Mouse (Mus musculus) neural tube, embryonic 10.5 days (tissue): Measurements from ENCODE around the gene Ccr1l1.
"Not testable (repeated sequence)": the region's sequence is repeated elsewhere in the genome, so short reads cannot be mapped to it uniquely, and the experiment has no call there.

Experiments used
- DNase-seq: peaks from one replicate; pipeline ENCODE4 v3.0.0-alpha.2; 2017; ENCODE audit warnings: low spot score; ENCODE audit errors: extremely low spot score

Gene Ccr1l1

DNA sequence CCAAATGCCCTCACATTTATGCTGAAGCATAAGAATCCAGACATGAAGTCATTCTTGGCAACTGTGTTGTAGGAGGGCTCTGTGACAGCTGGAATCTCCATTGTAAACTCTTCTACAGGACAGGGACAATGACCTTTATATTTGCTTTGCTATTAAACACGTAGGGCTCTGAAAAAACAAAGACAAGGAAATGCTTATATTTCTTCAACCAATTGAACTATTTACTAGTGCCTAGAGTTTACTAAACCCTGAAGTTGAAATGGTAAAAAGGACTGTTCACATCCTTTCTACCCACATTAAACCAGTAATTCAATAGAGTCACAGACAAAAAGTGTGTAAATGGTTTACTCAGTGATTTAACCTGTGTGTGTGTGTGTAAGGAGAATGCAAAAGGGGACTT, at the start of gene Ccr1l1:
Gene Ccr1l1 (minus strand): TSS at position 101 of the 400 bp plus-strand sequence.
- no peak for DNase-seq

DNA sequence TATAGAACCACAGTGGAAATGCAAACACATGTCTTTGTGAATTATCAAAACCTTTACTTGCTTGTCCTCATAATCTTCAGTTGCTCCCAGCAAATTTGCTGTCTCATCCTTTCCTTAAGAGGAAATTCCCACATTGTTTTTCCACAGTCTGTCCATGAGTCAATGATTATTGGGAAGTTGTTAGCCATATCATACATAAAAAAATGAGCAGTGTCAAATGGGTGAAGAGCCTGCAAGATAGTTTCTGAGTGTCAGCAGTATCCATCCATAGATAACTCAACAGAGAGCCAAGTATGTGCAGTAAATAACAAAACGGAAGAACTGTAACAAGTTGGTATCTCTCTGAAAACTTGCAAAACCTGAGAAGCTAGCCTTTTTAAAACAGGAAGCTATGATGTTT, 43.5 kb upstream of the Ccr1l1 start, which contains the start of gene Ccr3:
Gene Ccr3 (plus strand): TSS at position 301 of the 400 bp plus-strand sequence.
- DNase-seq: no peak

DNA sequence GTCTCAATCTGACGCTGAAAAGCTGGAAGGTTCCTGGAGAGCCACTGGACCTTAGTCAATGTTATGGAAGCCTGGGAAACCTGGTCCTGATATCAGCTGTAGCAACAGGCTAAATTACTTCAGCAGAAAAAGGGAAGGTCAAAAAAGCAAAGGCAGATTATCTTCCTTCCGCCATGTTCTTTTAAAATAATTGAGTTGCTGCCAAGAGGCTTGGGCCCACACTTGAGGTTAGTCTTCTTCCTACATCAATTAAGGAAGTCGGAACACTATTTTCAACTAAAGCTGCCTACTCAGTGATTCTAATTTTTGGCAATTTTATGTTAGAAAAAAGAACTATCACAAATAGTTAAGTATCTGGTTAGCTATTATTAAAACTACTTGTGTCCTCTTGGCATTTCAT, 41.7 kb upstream of the Ccr1l1 start:
- no peak for DNase-seq

DNA sequence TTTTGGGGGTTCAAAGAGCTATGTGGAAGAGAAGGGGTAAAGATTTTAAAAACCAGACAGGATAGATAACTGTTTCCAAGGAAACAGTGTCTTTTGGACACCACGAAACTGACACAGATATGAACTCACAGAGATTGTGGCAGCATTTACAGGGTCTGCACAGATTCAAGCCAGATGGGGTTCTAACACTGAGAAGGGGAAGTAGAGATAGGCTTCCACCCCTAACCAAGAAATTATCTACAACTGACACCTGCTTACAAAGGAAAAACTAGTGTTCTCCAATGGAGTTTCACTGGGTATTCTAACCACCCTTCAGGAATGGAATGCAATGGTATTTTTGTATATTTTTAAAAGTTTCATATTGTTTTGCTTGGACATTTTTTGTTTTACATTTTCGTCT, 37.8 kb upstream of the Ccr1l1 start:
- no peak for DNase-seq

DNA sequence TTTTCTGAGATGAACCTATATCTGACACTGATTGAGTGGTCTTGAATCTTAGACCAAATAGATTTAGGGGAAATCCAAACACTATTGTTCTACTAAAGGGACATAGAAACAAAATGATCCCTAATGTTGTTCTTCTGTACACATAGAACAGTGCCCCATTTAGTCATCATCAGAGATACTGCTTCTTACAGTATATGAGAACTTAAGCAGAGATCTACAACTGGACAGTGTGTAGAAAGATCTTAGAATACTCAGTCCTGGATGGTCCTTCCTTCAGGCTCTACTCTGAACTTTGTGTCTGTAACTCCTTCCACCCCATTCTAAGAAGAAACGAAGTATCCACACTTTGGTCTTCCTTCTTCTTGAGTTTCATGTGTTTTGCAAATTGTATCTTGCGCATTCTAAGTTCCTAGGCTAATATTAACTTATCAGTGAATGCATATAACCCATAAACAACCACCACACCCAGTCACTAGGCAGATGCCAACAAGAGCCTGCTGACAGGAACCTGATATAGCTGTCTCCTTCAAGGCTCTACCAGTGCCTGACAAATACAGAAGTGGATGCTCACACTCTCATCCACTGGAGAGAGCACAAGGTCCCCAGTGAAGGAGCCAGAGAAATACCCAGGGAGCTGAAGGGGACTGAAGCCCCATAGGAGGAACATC, 36.9 kb upstream of the Ccr1l1 start:
- DNase-seq: no peak

DNA sequence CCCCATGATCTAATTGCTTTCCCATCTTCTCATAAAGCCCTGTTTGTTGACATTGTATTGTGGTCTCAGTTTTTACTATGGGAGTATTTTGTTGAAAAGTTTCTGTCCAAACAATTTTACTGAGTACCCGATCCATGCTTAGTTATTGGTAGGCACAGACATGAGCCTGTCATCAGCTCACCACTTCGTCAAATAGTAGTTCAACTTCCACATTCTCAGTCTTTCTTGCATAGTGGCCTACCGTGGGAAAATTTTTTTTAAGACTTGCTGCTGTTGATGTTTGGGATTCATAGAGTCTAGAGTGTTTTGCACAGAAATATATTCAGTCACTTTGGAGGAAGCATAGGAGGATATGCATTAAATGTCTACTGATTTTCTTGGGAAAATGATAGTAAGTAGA, 35.1 kb upstream of the Ccr1l1 start:
- no peak for DNase-seq

DNA sequence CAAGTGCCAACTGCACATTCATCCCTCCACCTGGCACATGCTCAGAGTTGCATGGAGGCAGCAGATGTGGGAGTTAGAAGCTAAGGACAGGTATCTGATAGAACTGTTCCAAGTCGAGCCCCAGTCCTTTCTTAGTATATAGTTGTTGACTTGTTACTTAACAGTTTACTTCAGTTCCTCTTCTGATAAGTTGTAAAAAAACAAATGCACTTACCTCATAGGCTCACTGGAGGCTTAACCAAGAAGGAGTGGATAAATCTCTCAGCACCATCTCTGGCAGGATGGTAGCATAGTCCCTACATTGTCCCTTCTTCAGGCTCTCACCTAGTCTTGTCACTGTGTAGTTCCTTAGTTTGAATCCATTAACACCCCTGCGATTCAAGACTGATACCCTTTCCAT, 34.5 kb upstream of the Ccr1l1 start:
- DNase-seq: no peak

DNA sequence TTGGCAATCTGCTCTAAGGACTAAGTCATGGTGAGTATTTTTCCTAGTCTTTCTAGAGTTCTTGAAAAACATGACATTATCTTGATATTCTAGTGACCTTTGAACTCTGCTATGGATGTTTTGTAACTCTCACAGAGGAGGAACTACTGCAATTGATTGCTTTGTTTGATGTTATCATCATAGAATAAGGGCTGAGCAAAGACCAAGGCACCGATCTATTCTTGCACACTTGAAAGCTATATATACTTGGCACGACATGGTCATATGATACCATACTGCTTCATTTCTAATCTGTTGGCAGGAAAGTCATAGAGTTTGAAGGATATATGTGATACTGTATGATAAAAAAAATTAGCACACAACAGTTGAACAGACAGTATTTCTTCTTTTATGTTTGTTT, 21.6 kb upstream of the Ccr1l1 start:
- DNase-seq: no peak

DNA sequence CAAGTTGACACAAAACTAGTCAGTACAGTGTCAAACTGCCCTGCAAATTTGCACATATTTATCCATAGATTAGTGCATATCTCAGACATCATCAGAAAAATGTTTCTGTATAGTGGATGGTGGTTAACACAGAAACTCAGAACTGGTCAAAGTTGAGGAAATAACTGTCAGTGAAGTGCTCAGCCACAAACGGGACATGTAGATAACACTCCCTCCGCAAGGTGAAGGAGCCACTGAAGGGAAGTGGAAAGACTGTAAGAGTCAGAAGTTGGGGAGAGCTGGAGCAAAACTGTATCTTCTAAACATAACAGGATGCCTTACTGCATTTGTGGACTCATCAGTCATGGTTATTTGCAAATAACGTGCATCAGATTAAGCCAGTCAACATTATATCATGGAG, 19.5 kb upstream of the Ccr1l1 start:
- no peak for DNase-seq

DNA sequence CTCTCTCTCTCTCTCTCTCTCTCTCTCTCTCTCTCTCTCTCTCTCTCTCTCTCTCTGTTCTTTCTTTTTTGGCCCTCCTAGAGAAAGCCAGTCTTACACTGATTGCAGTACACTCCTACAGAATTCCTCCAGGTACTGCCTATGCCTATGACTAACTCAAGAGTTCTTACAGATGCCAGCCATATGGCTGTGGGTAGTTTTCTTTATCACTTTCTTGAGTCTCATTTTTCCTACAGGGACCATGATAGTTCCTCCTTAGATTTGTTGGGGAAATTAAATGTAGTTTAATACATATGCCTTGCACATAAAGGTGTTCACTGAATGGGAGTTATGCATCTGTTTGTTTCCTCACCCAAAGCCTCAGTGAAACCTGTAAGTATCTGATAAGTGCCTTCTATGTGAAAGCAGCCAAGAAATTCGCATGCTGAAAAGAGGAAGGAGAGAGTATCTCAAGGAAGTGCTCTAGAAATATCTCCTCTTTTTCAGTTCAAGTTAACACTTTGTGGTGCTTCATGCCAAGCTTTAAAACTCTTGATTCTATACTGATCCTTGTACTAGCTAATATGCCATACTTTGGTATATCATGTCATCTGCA, 13.2 kb upstream of the Ccr1l1 start:
- no peak for DNase-seq

DNA sequence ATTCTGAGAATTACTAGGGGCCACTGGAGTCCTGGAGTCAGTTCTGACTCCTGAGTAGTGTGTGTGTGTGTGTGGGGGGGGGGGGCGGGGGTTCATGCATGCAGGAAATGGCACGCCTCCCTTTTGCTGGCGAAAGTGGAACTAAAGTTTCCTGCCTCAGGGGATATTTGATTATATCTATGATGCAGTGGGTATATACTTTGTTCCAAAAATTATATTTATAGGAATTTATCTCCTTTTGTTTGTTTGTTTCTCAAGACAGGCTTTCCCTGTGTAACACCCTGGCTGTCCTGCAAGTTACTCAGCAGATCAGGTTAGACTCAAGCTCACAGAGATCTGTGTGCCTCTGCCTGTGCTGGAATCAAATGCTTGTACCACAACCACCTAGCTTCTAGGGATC, 11.5 kb upstream of the Ccr1l1 start:
- DNase-seq: no peak

DNA sequence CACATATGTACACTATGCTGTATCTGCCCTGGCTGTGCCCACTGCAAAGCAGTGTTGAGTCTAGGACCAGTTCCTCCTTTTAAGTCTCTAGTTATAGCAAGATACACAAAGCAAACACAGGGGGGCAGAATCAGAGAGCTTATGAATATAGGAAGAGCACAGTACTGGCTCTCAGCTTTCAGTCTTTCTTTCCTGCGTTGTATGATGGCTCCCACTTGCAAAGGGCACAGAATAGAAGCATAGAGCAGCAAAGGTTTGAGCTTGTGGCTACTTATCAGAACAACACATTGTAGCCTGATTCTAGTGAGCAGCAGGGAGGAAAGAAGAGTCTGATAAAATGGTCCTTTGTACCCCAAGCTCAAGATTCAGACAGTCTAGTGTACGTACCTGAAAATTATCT, 8.0 kb upstream of the Ccr1l1 start:
- DNase-seq: no peak

DNA sequence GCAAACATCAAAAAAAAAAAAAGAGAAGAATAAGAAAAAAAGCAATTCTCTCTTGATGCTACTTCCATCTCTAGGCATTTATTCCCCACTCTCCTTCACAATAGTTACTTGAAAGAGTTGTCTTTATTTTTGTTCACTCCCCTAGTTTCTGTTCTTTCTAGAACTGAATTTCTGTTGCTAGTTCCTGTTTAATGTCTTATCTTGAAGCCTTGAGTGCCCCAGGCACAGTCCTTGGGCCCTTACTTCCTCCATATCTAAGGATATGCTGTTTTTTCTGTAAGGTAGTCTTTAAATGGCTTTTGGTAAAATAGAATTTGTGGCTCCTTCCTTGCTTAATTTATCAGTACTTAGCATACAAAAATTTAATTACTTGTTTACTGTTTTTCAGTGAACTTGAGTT, 6.7 kb upstream of the Ccr1l1 start:
- no peak for DNase-seq

DNA sequence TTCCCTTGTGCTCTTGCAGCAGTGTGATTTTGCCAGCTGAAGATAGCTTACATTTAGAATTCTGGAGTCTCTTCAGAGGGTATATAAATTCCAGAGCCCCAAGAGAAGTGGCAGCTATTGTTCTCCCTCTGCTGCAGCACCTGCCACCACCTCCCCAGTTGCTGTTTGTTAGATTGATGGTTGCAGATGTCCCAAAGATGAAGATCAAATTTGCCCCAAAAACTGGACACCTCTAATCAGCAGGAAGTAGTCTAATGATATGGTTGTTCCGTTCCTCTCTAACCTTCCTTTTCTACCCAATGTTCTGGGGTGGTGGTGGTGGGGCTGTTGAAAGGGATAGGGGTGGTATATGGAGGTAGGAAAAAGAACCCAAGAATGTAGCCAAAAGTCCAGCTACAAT, 4.5 kb upstream of the Ccr1l1 start:
- DNase-seq: no peak

DNA sequence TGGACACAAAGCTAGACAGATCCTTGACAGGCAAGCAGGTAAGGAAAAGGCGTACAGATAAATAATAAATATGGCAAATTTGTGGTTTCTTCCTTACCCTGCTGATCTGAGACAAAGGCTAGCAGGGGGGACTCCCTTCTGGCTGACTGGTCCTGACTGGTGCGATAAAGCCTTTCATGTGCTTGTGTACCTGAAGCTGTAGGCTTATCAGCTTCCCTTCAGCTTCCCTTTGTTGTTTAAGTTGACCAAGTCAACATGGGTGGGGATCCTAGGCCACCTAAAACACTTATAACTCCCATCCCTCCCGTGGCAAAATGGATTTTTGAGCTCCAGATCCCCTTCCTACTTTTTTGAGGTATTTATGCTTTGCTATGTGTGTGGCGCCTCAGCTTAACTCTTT, 3.7 kb upstream of the Ccr1l1 start:
- DNase-seq: no peak

DNA sequence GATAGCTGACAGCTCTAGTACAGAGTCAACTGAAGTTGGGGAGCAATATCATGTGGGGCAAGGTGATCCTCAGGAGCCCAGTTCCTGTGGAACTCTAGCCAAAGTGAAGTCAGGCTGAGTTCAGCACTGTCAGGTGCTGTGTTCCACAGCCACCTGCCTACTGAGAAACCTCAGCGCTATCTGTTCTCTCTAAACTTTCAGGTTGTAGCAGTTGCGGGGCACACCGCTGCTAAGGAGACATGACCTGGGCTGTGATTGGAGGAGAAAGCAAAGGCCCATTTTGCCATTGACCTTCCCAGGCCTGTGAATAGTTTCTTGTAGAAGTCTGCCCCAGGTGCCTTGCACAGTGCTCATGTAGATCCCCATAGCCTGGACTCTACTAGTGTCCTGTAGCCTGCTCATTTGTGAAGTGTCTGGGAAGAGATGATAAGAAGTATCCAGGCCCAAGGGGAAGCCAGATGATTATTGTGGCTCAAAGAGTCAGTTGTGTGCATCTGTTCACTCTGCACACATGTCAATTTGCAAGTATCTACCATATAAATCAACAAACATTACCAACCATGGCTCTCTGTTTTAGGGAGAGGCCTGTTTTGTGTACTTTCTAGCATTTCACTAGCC, 2.8 kb upstream of the Ccr1l1 start:
- not testable (repeated sequence) for DNase-seq

DNA sequence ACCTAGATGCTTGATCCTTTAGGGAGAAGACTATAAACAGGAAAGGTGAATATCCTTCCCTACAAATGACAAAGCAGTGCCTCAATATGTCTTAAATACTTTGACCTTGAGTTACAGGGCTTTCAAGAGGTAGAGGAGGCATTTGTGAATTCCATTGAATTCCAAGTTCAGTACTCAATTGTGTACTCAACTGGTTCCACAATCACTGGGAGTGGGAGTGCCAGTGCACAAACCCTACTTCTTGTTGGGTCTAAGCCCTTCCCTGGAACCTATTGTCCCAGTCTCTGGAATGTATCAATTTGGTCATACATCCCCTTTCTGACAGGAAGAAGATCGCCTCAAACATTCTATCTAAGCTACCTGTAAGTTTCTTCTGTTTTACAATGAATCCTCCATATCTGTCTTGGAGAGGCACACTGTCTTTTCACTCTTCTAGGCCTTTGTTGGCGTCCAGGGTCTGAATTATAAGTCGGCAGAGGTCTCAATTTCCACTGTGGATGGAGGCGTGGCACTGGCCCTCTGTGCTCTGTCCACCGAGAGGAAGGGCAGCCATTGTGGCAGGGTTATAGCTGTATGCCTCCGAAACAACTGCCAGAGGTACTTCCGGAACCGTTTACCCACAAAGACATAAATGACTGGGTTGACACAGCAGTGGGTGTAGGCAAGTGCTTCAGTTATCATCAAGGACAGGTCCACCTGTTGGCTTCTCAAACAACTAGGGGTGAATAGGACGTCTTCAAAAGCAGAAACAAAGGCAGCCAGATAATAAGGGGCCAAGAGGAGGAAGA, 1.1 kb downstream of the Ccr1l1 start:
- DNase-seq: no peak

DNA sequence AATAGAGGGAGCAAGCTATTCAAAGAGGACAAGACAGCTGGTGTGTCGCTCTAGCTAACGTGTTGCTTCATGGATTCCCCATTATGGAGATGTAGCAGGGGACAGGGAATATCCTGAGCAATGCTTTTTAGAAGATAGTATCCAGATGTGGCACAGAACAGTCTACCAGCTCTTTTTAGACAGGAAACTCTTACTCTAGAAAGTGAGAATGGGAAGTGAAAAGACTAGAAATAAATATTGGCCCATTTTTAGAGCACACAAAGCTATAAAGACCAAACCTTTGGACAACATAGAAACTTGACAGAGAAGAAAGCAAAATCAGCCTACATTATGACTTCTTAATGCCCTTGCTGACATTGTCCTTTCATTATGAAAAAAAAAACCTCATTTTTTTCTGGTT, 2.6 kb downstream of the Ccr1l1 start:
- DNase-seq: no peak

DNA sequence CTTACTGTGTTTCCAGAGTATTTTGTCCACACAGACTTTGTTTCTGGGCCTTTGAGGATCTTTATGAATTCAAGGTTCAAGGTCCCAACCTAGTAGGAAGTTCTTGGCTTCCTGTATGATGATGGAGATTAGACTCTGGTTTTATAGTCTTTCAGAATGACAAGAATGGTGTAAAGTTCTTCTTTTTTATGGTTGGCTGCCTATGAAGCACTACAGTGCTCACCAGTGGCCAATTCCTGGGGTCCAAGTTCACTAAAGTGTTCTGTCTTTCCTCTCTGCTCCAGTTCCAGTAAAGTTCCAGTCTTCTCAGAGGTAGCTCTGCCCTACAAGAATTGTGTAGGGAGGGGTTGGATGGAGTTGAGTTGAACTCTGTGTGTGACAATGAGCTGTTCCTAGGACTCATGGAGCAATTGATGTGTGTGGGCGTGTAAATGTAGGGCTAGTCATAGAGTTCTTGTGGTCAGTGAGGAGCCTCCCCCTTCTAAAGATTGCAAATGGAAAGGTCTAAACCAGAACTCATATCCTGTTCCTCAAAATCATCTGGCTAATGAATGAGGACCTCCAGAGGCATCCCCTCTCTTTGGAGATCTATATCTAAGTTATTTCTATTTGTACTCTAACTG, 9.8 kb downstream of the Ccr1l1 start, which contains the start of gene Ccr1:
Gene Ccr1 (minus strand): TSS at position 403 of the 623 bp plus-strand sequence.
- no peak for DNase-seq

DNA sequence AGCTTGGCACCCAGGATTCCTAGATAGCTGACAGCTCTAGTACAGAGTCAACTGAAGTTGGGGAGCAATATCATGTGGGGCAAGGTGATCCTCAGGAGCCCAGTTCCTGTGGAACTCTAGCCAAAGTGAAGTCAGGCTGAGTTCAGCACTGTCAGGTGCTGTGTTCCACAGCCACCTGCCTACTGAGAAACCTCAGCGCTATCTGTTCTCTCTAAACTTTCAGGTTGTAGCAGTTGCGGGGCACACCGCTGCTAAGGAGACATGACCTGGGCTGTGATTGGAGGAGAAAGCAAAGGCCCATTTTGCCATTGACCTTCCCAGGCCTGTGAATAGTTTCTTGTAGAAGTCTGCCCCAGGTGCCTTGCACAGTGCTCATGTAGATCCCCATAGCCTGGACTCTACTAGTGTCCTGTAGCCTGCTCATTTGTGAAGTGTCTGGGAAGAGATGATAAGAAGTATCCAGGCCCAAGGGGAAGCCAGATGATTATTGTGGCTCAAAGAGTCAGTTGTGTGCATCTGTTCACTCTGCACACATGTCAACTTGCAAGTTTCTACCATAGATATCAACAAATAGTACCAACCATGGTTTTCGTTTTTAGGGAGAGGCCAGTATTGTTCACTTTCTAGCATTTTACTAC, 11.2 kb downstream of the Ccr1l1 start:
- not testable (repeated sequence) for DNase-seq

DNA sequence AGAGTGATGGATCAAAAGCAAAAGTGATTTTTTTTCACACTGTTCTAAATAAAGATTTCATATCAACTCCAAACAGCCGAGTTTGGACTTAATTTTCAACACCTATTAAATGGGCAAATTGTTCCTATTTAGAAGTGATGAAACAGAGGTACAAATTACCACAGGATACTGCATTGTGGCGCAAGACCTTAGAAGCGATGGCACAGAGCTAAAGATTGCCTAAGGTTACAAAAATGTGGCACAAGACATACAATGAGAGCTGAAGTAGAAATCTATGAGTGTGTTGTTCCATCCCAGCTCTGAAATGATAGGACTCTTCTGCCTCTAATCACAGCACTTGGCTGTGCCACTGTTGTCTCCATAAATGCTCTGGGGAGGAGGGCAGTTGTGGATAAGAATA, 13.4 kb downstream of the Ccr1l1 start:
- DNase-seq: no peak
